Mouse (Mus musculus): ENCODE results near the gene Arhgef3. TPM values are rescaled to one million over a fixed set of nuclear protein-coding genes. Genes with fewer than 3 reads are reported as not detected.
"Not testable (repeated sequence)": the region's sequence is repeated elsewhere in the genome, so short reads cannot be mapped to it uniquely, and the experiment has no call there.

Gene Arhgef3
- polyA plus RNA-seq, 1 experiment from 2014 or later = 1.6 TPM

DNA sequence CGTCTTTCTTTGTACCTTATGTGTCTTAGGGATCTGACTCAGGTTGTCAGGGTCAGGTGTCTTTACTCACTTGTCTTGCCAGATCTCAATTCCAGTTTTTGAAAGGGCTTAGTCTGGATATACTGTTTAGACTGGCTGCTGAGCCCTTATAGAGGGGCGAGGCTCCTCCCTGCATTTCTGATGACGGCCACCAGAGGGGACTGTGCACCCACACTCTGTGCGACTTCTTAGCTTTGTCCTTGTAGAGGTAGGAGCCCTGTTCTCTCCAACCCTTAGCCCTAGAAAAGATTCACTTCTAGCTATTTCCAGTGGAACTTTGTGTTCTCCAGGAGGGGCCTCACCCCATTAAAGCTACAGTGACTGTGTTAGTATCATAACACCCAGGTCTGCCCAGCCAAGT lies 72.3 kb downstream of the Arhgef3 start:
- DNase-seq (ENCODE audit: extremely low spot score, low spot score) = peak; percentile 72
- H3K4me1 ChIP-seq = peaks cover 11% of the 10 kb centered on the region; the same call in 1 of the 2 replicates
- H3K4me3 ChIP-seq = no peak overlapping the region
- no peak overlapping the region for H3K27ac ChIP-seq
- H3K9me3 ChIP-seq = no peaks in the 10 kb centered on the region
- H3K36me3 ChIP-seq (replicated peaks) = no peaks in the 10 kb centered on the region
- 11% methylated on average over 4 of the region's 4 CpGs for WGBS
- no peaks in the 10 kb centered on the region for H3K27me3 ChIP-seq (ENCODE audit: poor library complexity, severe bottlenecking)

DNA sequence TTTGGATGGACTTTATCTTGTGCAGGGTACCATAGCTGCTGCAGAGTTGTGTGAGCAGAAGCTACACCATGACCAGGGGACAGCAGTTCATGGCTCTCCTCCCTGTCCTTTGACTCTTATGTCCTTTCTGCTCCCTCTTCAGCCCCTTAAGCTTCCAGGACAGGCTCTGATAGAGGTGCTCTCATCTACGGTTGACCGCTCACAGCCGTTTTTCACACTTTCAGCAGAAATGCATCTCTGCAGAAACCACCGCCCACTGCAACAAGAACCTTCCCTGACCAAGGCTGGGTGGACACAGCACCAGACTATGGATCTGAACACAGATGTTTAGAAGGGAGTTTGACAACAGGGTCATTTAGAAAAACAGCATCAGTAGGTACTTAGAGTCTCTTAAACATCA lies 73.2 kb downstream of the Arhgef3 start:
- Histone ChIP-seq H3K27ac (no peak overlapping the region), H3K4me1 (peaks cover 5% of the 10 kb centered on the region; the same call in 1 of the 2 replicates), H3K9me3 (no peaks in the 10 kb centered on the region), H3K4me3 (no peak overlapping the region), H3K36me3 (replicated peaks) (no peaks in the 10 kb centered on the region), H3K27me3 (ENCODE audit: poor library complexity, severe bottlenecking) (no peaks in the 10 kb centered on the region)
- 85% methylated on average over 4 of the region's 4 CpGs for WGBS
- DNase-seq (ENCODE audit: extremely low spot score, low spot score) = no peak

GRCm38 (mm10) chr14:27192450-27192849 lies 77.8 kb downstream of the Arhgef3 start:
- DNase-seq (ENCODE audit: extremely low spot score, low spot score) = no peak
- Histone ChIP-seq H3K9me3 (no peaks in the 10 kb centered on the region), H3K4me3 (no peak overlapping the region), H3K27ac (no peak overlapping the region), H3K36me3 (replicated peaks) (no peaks in the 10 kb centered on the region), H3K4me1 (no peaks in the 10 kb centered on the region), H3K27me3 (ENCODE audit: poor library complexity, severe bottlenecking) (no peaks in the 10 kb centered on the region)
- WGBS = 47% methylated on average over 3 of the region's 3 CpGs

GRCm38 (mm10) chr14:27196980-27197379 lies 82.3 kb downstream of the Arhgef3 start:
- Histone ChIP-seq H3K4me1 (no peaks in the 10 kb centered on the region), H3K27ac (no peak overlapping the region), H3K9me3 (no peaks in the 10 kb centered on the region), H3K27me3 (ENCODE audit: poor library complexity, severe bottlenecking) (peaks cover 4% of the 10 kb centered on the region; the same call in 1 of the 2 replicates), H3K4me3 (no peak overlapping the region), H3K36me3 (replicated peaks) (no peaks in the 10 kb centered on the region)
- 90% methylated on average over 8 of the region's 8 CpGs for WGBS
- DNase-seq (ENCODE audit: extremely low spot score, low spot score) = no peak

GRCm38 (mm10) chr14:27198490-27199089 lies 83.9 kb downstream of the Arhgef3 start:
- H3K27ac ChIP-seq = no peak overlapping the region
- peaks cover 4% of the 10 kb centered on the region; the same call in 1 of the 2 replicates for H3K27me3 ChIP-seq (ENCODE audit: poor library complexity, severe bottlenecking)
- no peak for DNase-seq (ENCODE audit: extremely low spot score, low spot score)

GRCm38 (mm10) chr14:27199119-27199518 lies 84.4 kb downstream of the Arhgef3 start:
- no peaks in the 10 kb centered on the region for H3K4me1 ChIP-seq
- H3K4me3 ChIP-seq = no peak overlapping the region
- no peaks in the 10 kb centered on the region for H3K9me3 ChIP-seq
- peaks cover 4% of the 10 kb centered on the region; the same call in 1 of the 2 replicates for H3K27me3 ChIP-seq (ENCODE audit: poor library complexity, severe bottlenecking)
- H3K36me3 ChIP-seq (replicated peaks) = no peaks in the 10 kb centered on the region
- no peak overlapping the region for H3K27ac ChIP-seq
- 90% methylated on average over 3 of the region's 3 CpGs for WGBS
- DNase-seq (ENCODE audit: extremely low spot score, low spot score) = no peak

More at GRCm38 (mm10) chr14:27198490-27199089, 83.9 kb downstream of the Arhgef3 start:
- Histone ChIP-seq H3K4me1 (no peaks in the 10 kb centered on the region), H3K9me3 (no peaks in the 10 kb centered on the region), H3K36me3 (replicated peaks) (no peaks in the 10 kb centered on the region), H3K4me3 (no peak overlapping the region)
- 89% methylated on average over 5 of the region's 5 CpGs for WGBS

DNA sequence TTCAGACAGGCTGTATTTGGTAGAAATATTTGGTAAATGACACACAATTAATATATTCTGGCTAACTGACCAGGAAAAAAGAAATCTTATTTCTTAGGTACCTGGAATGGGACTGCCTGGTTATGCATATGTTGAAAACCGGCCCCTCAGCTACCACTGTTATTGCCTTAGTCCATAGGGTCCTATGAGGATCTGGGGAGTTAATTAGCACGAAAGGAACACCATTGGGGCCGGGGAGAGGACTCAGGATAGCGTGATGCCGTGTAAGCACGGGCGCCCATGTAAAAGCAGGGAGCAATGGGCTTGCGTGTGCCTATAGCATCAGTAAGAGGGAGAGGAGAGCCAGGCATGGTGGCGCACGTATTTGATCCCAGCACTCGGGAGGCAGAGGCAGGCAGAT lies 85.2 kb downstream of the Arhgef3 start:
- no peaks in the 10 kb centered on the region for H3K9me3 ChIP-seq
- H3K36me3 ChIP-seq (replicated peaks) = no peaks in the 10 kb centered on the region
- H3K27me3 ChIP-seq (ENCODE audit: poor library complexity, severe bottlenecking) = peaks cover 4% of the 10 kb centered on the region; the same call in 1 of the 2 replicates
- WGBS = 94% methylated on average over 11 of the region's 11 CpGs
- H3K4me3 ChIP-seq = no peak overlapping the region
- DNase-seq (ENCODE audit: extremely low spot score, low spot score) = no peak
- no peaks in the 10 kb centered on the region for H3K4me1 ChIP-seq
- H3K27ac ChIP-seq = no peak overlapping the region

- Histone ChIP-seq H3K4me1 (no peaks in the 10 kb centered on the region), H3K27me3 (ENCODE audit: poor library complexity, severe bottlenecking) (peaks cover 4% of the 10 kb centered on the region; the same call in 1 of the 2 replicates), H3K36me3 (replicated peaks) (no peaks in the 10 kb centered on the region), H3K27ac (no peak overlapping the region), H3K9me3 (no peaks in the 10 kb centered on the region), H3K4me3 (no peak overlapping the region)
- 77% methylated on average over 12 of the region's 12 CpGs for WGBS
- DNase-seq (ENCODE audit: extremely low spot score, low spot score) = no peak
These were observed 86.3 kb downstream of the Arhgef3 start for GRCm38 (mm10) chr14:27200743-27201576.

- WGBS = 54% methylated on average over 5 of the region's 5 CpGs
- H3K27ac ChIP-seq = no peak overlapping the region
- peaks cover 4% of the 10 kb centered on the region; the same call in 1 of the 2 replicates for H3K27me3 ChIP-seq (ENCODE audit: poor library complexity, severe bottlenecking)
- no peaks in the 10 kb centered on the region for H3K9me3 ChIP-seq
- no peak overlapping the region for H3K4me3 ChIP-seq
- no peaks in the 10 kb centered on the region for H3K4me1 ChIP-seq
- H3K36me3 ChIP-seq (replicated peaks) = no peaks in the 10 kb centered on the region
- no peak for DNase-seq (ENCODE audit: extremely low spot score, low spot score)
These were observed 87.1 kb downstream of the Arhgef3 start for GRCm38 (mm10) chr14:27201824-27202223.

- no peak overlapping the region for H3K27ac ChIP-seq
- H3K9me3 ChIP-seq = no peaks in the 10 kb centered on the region
- no peak for DNase-seq (ENCODE audit: extremely low spot score, low spot score)
- no peak overlapping the region for H3K4me3 ChIP-seq
- no peaks in the 10 kb centered on the region for H3K27me3 ChIP-seq (ENCODE audit: poor library complexity, severe bottlenecking)
- no peaks in the 10 kb centered on the region for H3K36me3 ChIP-seq (replicated peaks)
- H3K4me1 ChIP-seq = no peaks in the 10 kb centered on the region
- 90% methylated on average over 2 of the region's 2 CpGs for WGBS
These were observed 90.0 kb downstream of the Arhgef3 start for GRCm38 (mm10) chr14:27204704-27205103.

- no peaks in the 10 kb centered on the region for H3K4me1 ChIP-seq
- no peak for DNase-seq (ENCODE audit: extremely low spot score, low spot score)
- no peak overlapping the region for H3K27ac ChIP-seq
- H3K4me3 ChIP-seq = no peak overlapping the region
- H3K36me3 ChIP-seq (replicated peaks) = no peaks in the 10 kb centered on the region
- no peaks in the 10 kb centered on the region for H3K9me3 ChIP-seq
- H3K27me3 ChIP-seq (ENCODE audit: poor library complexity, severe bottlenecking) = no peaks in the 10 kb centered on the region
These were observed 91.7 kb downstream of the Arhgef3 start for GRCm38 (mm10) chr14:27206443-27206842.

GRCm38 (mm10) chr14:27209542-27209941 lies 94.8 kb downstream of the Arhgef3 start:
- Histone ChIP-seq H3K4me3 (no peak overlapping the region), H3K27ac (no peak overlapping the region), H3K27me3 (ENCODE audit: poor library complexity, severe bottlenecking) (no peaks in the 10 kb centered on the region), H3K36me3 (replicated peaks) (no peaks in the 10 kb centered on the region), H3K9me3 (no peaks in the 10 kb centered on the region), H3K4me1 (no peaks in the 10 kb centered on the region)
- no peak for DNase-seq (ENCODE audit: extremely low spot score, low spot score)
- WGBS = 94% methylated on average over 4 of the region's 4 CpGs

DNA sequence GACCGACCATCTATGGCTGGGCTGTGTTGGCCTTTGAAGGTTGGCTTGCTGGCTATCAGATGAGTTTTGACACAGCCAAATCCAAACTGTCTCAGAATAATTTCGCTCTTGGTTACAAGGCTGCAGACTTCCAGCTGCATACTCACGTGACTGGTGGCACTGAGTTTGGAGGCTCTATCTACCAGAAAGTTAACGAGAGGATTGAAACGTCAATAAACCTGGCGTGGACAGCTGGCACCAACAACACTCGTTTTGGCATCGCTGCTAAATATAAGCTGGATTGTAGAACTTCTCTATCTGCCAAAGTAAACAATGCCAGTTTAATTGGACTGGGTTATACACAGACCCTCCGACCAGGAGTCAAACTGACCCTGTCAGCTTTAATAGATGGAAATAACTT lies 96.1 kb downstream of the Arhgef3 start:
- not testable (repeated sequence) for H3K27ac ChIP-seq; DNase-seq (ENCODE audit: extremely low spot score, low spot score); H3K36me3 ChIP-seq (replicated peaks); H3K4me1 ChIP-seq; H3K9me3 ChIP-seq; H3K4me3 ChIP-seq; H3K27me3 ChIP-seq (ENCODE audit: poor library complexity, severe bottlenecking)
- WGBS = 85% methylated on average over 9 of the region's 9 CpGs
